Mouse (Mus musculus) heart, postnatal 0 days (tissue): ENCODE measurements around the gene Syngr1. TPM values are rescaled to one million over a fixed set of nuclear protein-coding genes. Genes with fewer than 3 reads are reported as not detected.
A peak's percentile ranks its signal among the peaks of the same experiment; 100 is the strongest.

Experiments used
- ATAC-seq: fragments of 200-750 bp; cut with Nextera tagmentation; 2 replicates; pipeline ENCODE4 v1.8.0; 2017; ENCODE audit warnings: low read depth, moderate number of reproducible peaks, moderate library complexity; ENCODE audit not compliant: insufficient read depth
- DNase-seq: peaks from one replicate; pipeline ENCODE4 v3.0.0-alpha.2; 2016; ENCODE audit warnings: low spot score
- H3K27ac ChIP-seq: fragments of 300-500 bp; sonication (generic); 2 replicates; pipeline ENCODE4 v1.5.1; 2014; ENCODE audit warnings: low read depth, mild to moderate bottlenecking
- H3K27me3 ChIP-seq: fragments of 300-500 bp; sonication (generic); 2 replicates; pipeline ENCODE4 v1.6.1; 2014; ENCODE audit warnings: low read length, mixed read lengths; ENCODE audit not compliant: control insufficient read depth, insufficient read depth
- H3K36me3 ChIP-seq: fragments of 300-500 bp; sonication (generic); replicated peaks from 2 replicates; pipeline ENCODE4 v1.6.1; 2014; ENCODE audit warnings: low read length, mixed read lengths; ENCODE audit not compliant: control insufficient read depth, insufficient read depth
- H3K4me1 ChIP-seq: fragments of 300-500 bp; sonication (generic); 2 replicates; pipeline ENCODE4 v1.6.1; 2014; ENCODE audit warnings: antibody characterized with exemption; ENCODE audit not compliant: control insufficient read depth, insufficient read depth
- H3K4me2 ChIP-seq: fragments of 300-500 bp; sonication (generic); 2 replicates; pipeline ENCODE4 v1.6.1; 2014; ENCODE audit warnings: low read depth, mild to moderate bottlenecking, low read length, moderate library complexity
- H3K4me3 ChIP-seq: fragments of 300-500 bp; sonication (generic); 2 replicates; pipeline ENCODE4 v1.5.1; 2014; ENCODE audit warnings: low read depth, low read length
- H3K9ac ChIP-seq: fragments of 300-500 bp; sonication (generic); replicated peaks from 2 replicates; pipeline ENCODE4 v1.6.1; 2014; ENCODE audit warnings: low read depth, low read length, mixed read lengths
- H3K9me3 ChIP-seq: fragments of 300-500 bp; sonication (generic); replicated peaks from 2 replicates; pipeline ENCODE4 v1.6.1; 2016; ENCODE audit warnings: low read length; ENCODE audit not compliant: control insufficient read depth
- CTCF ChIP-seq: IDR thresholded peaks from 2 replicates; pipeline ENCODE4 v1.5.1; 2016; ENCODE audit warnings: antibody characterized with exemption, control low read depth, low read depth
- EP300 ChIP-seq: IDR thresholded peaks from 2 replicates; pipeline ENCODE4 v1.6.1; 2016; ENCODE audit warnings: antibody characterized with exemption, low read depth
- WGBS: fragments of 180-500 bp; shearing (Covaris S2); extraction: QIAGEN DNeasy Blood & Tissue Kit; methylation state at CpG from one replicate; pipeline ENCODE4 v1.1.7; 2014; 5-methylcytosine and 5-hydroxymethylcytosine counted together
- polyA plus RNA-seq: library from polyadenylated mRNA; unstranded; fragments of >200 nt; fragmentation: Nextera tagmentation; extraction: Ambion mirVana; gene quantifications from 2 replicates; pipeline ENCODE4 v1.2.1, GENCODE M21; 2015
- total RNA-seq: library from RNA; depleted of rRNA; stranded (reverse); fragments of >200 nt; gene quantifications from 2 replicates; pipeline ENCODE4 v1.2.3, GENCODE M21; 2014; ENCODE audit warnings: low replicate concordance

Syngr1 gene
- total and polyA plus RNA-seq, 2 experiments from 2014 or later: 140 to 144 TPM

GRCm38 (mm10) chr15:80062339-80062738, 28.8 kb upstream of the Syngr1 start:
- Histone ChIP-seq H3K9ac (no peak overlapping the region), H3K4me1 (no peaks in the 10 kb centered on the region), H3K4me3 (no peak overlapping the region), H3K4me2 (no peak overlapping the region), H3K27me3 (no peaks in the 10 kb centered on the region), H3K9me3 (no peaks in the 10 kb centered on the region), H3K27ac (no peak overlapping the region), H3K36me3 (no peaks in the 10 kb centered on the region)
- no peak for TF ChIP-seq CTCF
- TF ChIP-seq EP300: no peak
- 66% methylated on average over 8 of the region's 9 CpGs for WGBS
- DNase-seq: no peak
- ATAC-seq: no peak

DNA sequence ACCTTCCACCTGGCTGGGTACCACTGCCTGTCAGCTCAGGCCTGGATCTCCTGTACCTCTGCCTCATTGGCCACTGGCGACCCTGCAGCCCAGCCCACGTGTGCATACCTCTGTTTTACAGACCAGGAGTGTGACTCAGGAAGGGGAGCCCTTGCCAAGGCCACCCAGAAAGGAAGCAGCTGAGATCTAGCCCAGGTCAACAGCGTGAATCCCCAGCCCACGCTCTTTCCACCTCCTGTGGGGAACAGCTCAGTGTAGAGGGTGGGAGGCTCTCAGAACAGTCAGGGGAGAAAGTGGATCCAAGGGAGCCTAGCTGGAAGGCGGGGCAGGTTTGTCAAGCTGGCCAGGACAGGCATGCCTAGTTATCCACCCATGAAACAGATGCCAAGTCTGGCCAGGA, 28.3 kb upstream of the Syngr1 start:
- Histone ChIP-seq H3K9me3 (no peaks in the 10 kb centered on the region), H3K9ac (no peak overlapping the region), H3K4me2 (no peak overlapping the region), H3K4me1 (no peaks in the 10 kb centered on the region), H3K27me3 (no peaks in the 10 kb centered on the region), H3K27ac (no peak overlapping the region), H3K36me3 (no peaks in the 10 kb centered on the region), H3K4me3 (no peak overlapping the region)
- no peak for ATAC-seq
- TF ChIP-seq EP300 (no peak), CTCF (no peak)
- 49% methylated on average over 5 of the region's 5 CpGs for WGBS
- no peak for DNase-seq

GRCm38 (mm10) chr15:80064965-80065364, 26.2 kb upstream of the Syngr1 start:
- H3K4me1 ChIP-seq: peaks cover 1% of the 10 kb centered on the region; the same call in 1 of the 2 replicates
- H3K4me3 ChIP-seq: no peak overlapping the region
- TF ChIP-seq EP300 (no peak), CTCF (no peak)
- WGBS: 74% methylated on average over 5 of the region's 5 CpGs
- no peak overlapping the region for H3K9ac ChIP-seq
- ATAC-seq: no peak
- DNase-seq: no peak
- H3K27ac ChIP-seq: no peak overlapping the region
- H3K9me3 ChIP-seq: no peaks in the 10 kb centered on the region
- no peaks in the 10 kb centered on the region for H3K36me3 ChIP-seq
- no peaks in the 10 kb centered on the region for H3K27me3 ChIP-seq
- no peak overlapping the region for H3K4me2 ChIP-seq

GRCm38 (mm10) chr15:80065414-80065813, 25.7 kb upstream of the Syngr1 start:
- Histone ChIP-seq H3K27ac (no peak overlapping the region), H3K4me3 (no peak overlapping the region), H3K9ac (no peak overlapping the region), H3K27me3 (no peaks in the 10 kb centered on the region), H3K36me3 (no peaks in the 10 kb centered on the region), H3K4me2 (no peak overlapping the region), H3K4me1 (peaks cover 6% of the 10 kb centered on the region), H3K9me3 (no peaks in the 10 kb centered on the region)
- ATAC-seq: no peak
- no peak for DNase-seq
- 20% methylated on average over 13 of the region's 13 CpGs for WGBS
- no peak for TF ChIP-seq EP300
- peak; percentile 37 for TF ChIP-seq CTCF

GRCm38 (mm10) chr15:80066538-80066937, 24.6 kb upstream of the Syngr1 start:
- Histone ChIP-seq H3K4me3 (no peak overlapping the region), H3K27ac (no peak overlapping the region), H3K36me3 (no peaks in the 10 kb centered on the region), H3K9me3 (no peaks in the 10 kb centered on the region), H3K9ac (no peak overlapping the region), H3K4me1 (peaks cover 11% of the 10 kb centered on the region), H3K27me3 (no peaks in the 10 kb centered on the region), H3K4me2 (no peak overlapping the region)
- DNase-seq (no peak), ATAC-seq (no peak)
- TF ChIP-seq EP300 (no peak), CTCF (peak; percentile 29; the same call in 1 of the 2 replicates)
- 62% methylated on average over 3 of the region's 3 CpGs for WGBS

DNA sequence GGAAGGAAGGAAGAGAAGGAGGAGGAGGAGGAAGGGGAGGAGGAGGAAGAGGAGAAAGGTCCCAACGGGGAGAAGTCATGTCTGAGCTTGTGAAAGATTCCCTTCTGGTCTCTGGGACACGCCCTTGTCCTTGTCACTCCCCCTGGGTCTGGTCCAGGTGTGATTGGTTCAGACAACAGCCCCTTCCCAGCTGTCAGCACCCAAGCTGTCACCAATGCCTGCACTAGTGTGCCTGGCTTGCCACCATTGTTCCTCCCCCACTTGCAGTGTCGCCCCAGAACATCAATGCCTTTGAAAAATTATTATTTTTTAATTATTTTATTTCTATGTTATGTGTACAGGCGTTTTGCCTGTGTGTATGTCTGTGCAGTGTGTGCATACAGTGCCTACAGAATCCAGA, 22.0 kb upstream of the Syngr1 start:
- DNase-seq (no peak), ATAC-seq (no peak)
- H3K4me1 ChIP-seq: peaks cover 13% of the 10 kb centered on the region
- no peak overlapping the region for H3K9ac ChIP-seq
- H3K27ac ChIP-seq: no peak overlapping the region
- H3K9me3 ChIP-seq: no peaks in the 10 kb centered on the region
- WGBS: 60% methylated on average over 4 of the region's 4 CpGs
- no peak overlapping the region for H3K4me2 ChIP-seq
- no peak overlapping the region for H3K4me3 ChIP-seq
- H3K36me3 ChIP-seq: no peaks in the 10 kb centered on the region
- no peaks in the 10 kb centered on the region for H3K27me3 ChIP-seq
- TF ChIP-seq EP300: no peak
